Mouse (Mus musculus) embryonic facial prominence, embryonic 14.5 days (tissue): ENCODE measurements around the gene Sf3b3. TPM values are rescaled to one million over a fixed set of nuclear protein-coding genes. Genes with fewer than 3 reads are reported as not detected.

Experiments
- ATAC-seq: fragments of 200-750 bp; cut with Nextera tagmentation; 2 replicates; pipeline ENCODE4 v1.8.0; 2017; ENCODE audit warnings: low read depth, moderate number of reproducible peaks, moderate TSS enrichment
- DNase-seq: peaks from one replicate; pipeline ENCODE4 v3.0.0-alpha.2; 2015; ENCODE audit warnings: low spot score
- H3K27ac ChIP-seq: fragments of 300-500 bp; sonication (generic); replicated peaks from 2 replicates; pipeline ENCODE4 v1.5.1; 2014; ENCODE audit warnings: low read depth, mild to moderate bottlenecking, low read length, moderate library complexity
- H3K27me3 ChIP-seq: fragments of 300-500 bp; sonication (generic); replicated peaks from 2 replicates; pipeline ENCODE4 v1.6.1; 2014; ENCODE audit warnings: low read length; ENCODE audit not compliant: control insufficient read depth, insufficient read depth
- H3K36me3 ChIP-seq: fragments of 300-500 bp; sonication (generic); 2 replicates; pipeline ENCODE4 v1.6.1; 2014; ENCODE audit warnings: low read length, mixed read lengths; ENCODE audit not compliant: control insufficient read depth, insufficient read depth
- H3K4me1 ChIP-seq: fragments of 300-500 bp; sonication (generic); 2 replicates; pipeline ENCODE4 v1.6.1; 2014; ENCODE audit warnings: antibody characterized with exemption, low read length; ENCODE audit not compliant: control insufficient read depth, insufficient read depth
- H3K4me2 ChIP-seq: fragments of 300-500 bp; sonication (generic); 2 replicates; pipeline ENCODE4 v1.6.1; 2014; ENCODE audit warnings: low read depth, mild to moderate bottlenecking, low read length, moderate library complexity, mixed read lengths
- H3K4me3 ChIP-seq: fragments of 300-500 bp; sonication (generic); 2 replicates; pipeline ENCODE4 v1.5.1; 2014; ENCODE audit warnings: low read depth, mild to moderate bottlenecking, low read length
- H3K9ac ChIP-seq: fragments of 300-500 bp; sonication (generic); 2 replicates; pipeline ENCODE4 v1.6.1; 2014; ENCODE audit warnings: low read depth, mild to moderate bottlenecking, low read length, moderate library complexity, mixed read lengths
- H3K9me3 ChIP-seq: fragments of 300-500 bp; sonication (generic); 2 replicates; pipeline ENCODE4 v1.6.1; 2016; ENCODE audit warnings: low read length; ENCODE audit not compliant: control insufficient read depth
- WGBS: fragments of 180-500 bp; shearing (Covaris S2); extraction: QIAGEN DNeasy Blood & Tissue Kit; methylation state at CpG from one replicate; pipeline ENCODE4 v1.1.7; 2014; 5-methylcytosine and 5-hydroxymethylcytosine counted together
- polyA plus RNA-seq: library from polyadenylated mRNA; unstranded; fragments of >200 nt; fragmentation: Nextera tagmentation; extraction: Ambion mirVana; gene quantifications from 2 replicates; pipeline ENCODE4 v1.2.1, GENCODE M21; 2014

Gene Sf3b3
- polyA plus RNA-seq, 1 experiment from 2014 or later = 127 TPM

- Histone ChIP-seq H3K4me3 (no peak overlapping the region), H3K27ac (no peak overlapping the region)
- whole genome bisulfite sequencing = 76% methylated on average over 1 of the region's 1 CpGs
These were observed 40.4 kb downstream of the Sf3b3 start for GRCm38 (mm10) chr8:110806146-110806545.

GRCm38 (mm10) chr8:110805669-110806068 lies 40.9 kb downstream of the Sf3b3 start, which contains the start of gene Il34:
TSS of gene Il34 (minus strand) at chr8:110805924.
- Histone ChIP-seq H3K9ac (no peak within 1 kb of the TSS), H3K36me3 (peaks cover 17% of the 10 kb centered on the region), H3K27ac (no peak within 1 kb of the TSS), H3K4me3 (no peak within 1 kb of the TSS), H3K9me3 (no peaks in the 10 kb centered on the region), H3K4me2 (no peak within 1 kb of the TSS), H3K4me1 (peaks cover 8% of the 10 kb centered on the region; the same call in 1 of the 2 replicates), H3K27me3 (no peaks in the 10 kb centered on the region)
- peak; percentile 21; the same call in 1 of the 2 replicates for ATAC-seq
- WGBS = 24% methylated on average over 11 of the region's 12 CpGs
- DNase-seq = no peak

More at GRCm38 (mm10) chr8:110806146-110806545, 40.4 kb downstream of the Sf3b3 start:
- no peak for DNase-seq
- Histone ChIP-seq H3K36me3 (peaks cover 22% of the 10 kb centered on the region), H3K27me3 (no peaks in the 10 kb centered on the region), H3K4me1 (peaks cover 8% of the 10 kb centered on the region; the same call in 1 of the 2 replicates), H3K4me2 (no peak overlapping the region), H3K9me3 (no peaks in the 10 kb centered on the region), H3K9ac (no peak overlapping the region)
- no peak for ATAC-seq

DNA sequence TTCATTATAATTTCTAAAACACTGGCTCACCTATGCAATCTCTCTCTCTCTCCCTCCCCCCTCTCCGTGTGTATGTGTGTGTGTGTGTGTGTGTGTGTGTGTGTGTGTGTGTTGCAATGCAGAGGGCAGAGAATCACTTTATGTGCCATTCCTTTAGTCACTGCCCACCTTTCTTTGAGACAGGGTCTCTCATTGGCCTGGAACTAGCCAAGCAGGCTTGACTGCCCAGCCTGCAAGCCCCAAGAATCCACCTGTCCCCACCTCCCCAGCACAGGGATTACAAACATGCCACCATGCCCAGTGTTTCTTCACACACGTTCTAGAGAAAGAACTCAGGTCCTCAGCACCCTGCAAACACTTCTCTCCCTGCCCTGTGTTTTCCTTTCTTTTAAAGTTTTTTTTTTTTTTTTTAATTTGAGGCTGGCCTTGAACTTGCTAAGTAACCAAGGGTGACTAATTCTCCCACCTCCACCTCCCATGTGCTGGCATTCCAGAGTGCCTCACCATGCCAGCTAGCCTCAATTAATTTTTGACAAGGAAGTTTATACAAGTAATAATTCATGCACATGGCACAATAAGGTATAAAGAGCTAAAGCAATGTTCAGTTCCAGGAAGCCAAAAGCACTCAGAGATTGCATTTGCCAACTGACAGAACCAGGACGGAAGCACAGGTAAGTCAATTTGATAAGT lies 41.6 kb downstream of the Sf3b3 start:
- ATAC-seq = no peak
- Histone ChIP-seq H3K9me3 (no peaks in the 10 kb centered on the region), H3K4me2 (no peak overlapping the region), H3K36me3 (peaks cover 10% of the 10 kb centered on the region), H3K4me3 (no peak overlapping the region), H3K4me1 (peaks cover 8% of the 10 kb centered on the region; the same call in 1 of the 2 replicates), H3K9ac (no peak overlapping the region), H3K27ac (no peak overlapping the region), H3K27me3 (no peaks in the 10 kb centered on the region)
- no peak for DNase-seq
- WGBS = 66% methylated on average over 3 of the region's 3 CpGs

- no peaks in the 10 kb centered on the region for H3K27me3 ChIP-seq
- no peak overlapping the region for H3K27ac ChIP-seq
- DNase-seq = no peak
These were observed 42.7 kb downstream of the Sf3b3 start for GRCm38 (mm10) chr8:110803856-110804255.

GRCm38 (mm10) chr8:110802988-110803387 lies 43.6 kb downstream of the Sf3b3 start:
- ATAC-seq = no peak
- Histone ChIP-seq H3K4me2 (no peak overlapping the region), H3K9ac (no peak overlapping the region), H3K4me3 (no peak overlapping the region), H3K4me1 (no peaks in the 10 kb centered on the region), H3K27ac (no peak overlapping the region), H3K9me3 (no peaks in the 10 kb centered on the region), H3K36me3 (no peaks in the 10 kb centered on the region), H3K27me3 (no peaks in the 10 kb centered on the region)
- 85% methylated on average over 5 of the region's 5 CpGs for WGBS
- DNase-seq = no peak

More at GRCm38 (mm10) chr8:110803856-110804255, 42.7 kb downstream of the Sf3b3 start:
- 77% methylated on average over 9 of the region's 9 CpGs for WGBS
- Histone ChIP-seq H3K4me2 (no peak overlapping the region), H3K36me3 (no peaks in the 10 kb centered on the region), H3K4me3 (no peak overlapping the region), H3K9me3 (no peaks in the 10 kb centered on the region), H3K4me1 (peaks cover 4% of the 10 kb centered on the region; the same call in 1 of the 2 replicates), H3K9ac (no peak overlapping the region)
- no peak for ATAC-seq

DNA sequence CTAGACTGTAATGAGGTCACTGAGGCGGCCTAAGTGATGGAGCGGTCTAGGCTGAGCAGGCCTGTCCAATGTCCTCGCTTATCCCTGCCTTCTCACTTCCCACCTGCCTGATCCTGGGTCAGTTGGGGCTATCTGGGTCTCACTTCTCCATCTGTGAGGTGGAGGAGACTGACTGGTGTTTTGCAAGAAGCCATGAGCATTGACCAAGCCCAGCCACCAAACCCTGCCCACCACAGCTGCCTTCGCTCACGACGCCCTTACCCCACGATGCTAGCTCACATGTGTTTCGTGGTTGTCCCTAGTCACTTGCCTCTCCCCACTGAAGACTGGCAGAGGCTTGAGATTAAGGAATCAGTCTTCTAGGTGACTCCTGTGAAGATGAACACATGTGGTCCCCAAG lies 49.5 kb downstream of the Sf3b3 start:
- H3K4me3 ChIP-seq = no peak overlapping the region
- H3K27ac ChIP-seq = no peak overlapping the region
- H3K4me2 ChIP-seq = no peak overlapping the region
- peaks cover 6% of the 10 kb centered on the region; the same call in 1 of the 2 replicates for H3K4me1 ChIP-seq
- no peaks in the 10 kb centered on the region for H3K36me3 ChIP-seq
- no peaks in the 10 kb centered on the region for H3K9me3 ChIP-seq
- no peak for DNase-seq
- H3K9ac ChIP-seq = no peak overlapping the region
- 95% methylated on average over 8 of the region's 8 CpGs for WGBS
- H3K27me3 ChIP-seq = no peaks in the 10 kb centered on the region
- ATAC-seq = no peak

DNA sequence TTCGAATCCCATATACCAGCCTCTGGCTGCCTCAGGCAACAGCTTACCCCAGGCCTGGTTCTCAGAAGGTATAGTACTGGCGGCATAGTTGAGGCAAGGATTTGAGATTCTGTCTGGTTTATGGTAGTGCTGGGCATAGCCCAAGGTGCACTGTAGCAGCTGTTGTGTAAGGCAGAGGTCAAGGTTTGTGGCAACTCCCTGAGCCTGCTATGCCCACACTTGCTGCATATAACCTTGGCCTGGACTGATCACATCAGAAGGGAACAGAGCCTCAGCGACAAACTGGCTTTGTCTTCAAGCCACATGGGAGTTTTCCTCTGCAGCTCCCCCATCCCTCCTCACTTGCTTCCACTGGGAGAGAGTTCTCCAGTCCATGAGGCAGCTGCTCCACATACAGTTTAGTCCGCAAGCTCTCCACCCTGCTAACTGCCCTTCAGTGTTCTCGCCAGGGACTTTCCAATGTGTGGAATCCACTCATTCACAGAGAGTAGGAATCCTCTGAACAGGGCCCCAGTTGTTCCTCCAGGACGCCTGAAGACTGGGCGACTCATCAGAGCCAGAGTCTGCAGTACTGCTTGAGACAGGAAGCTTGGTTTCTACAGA lies 52.1 kb downstream of the Sf3b3 start:
- no peak overlapping the region for H3K4me2 ChIP-seq
- no peaks in the 10 kb centered on the region for H3K27me3 ChIP-seq
- H3K4me3 ChIP-seq = no peak overlapping the region
- H3K27ac ChIP-seq = no peak overlapping the region
- WGBS = 82% methylated on average over 7 of the region's 7 CpGs
- no peak overlapping the region for H3K9ac ChIP-seq
- ATAC-seq = no peak
- no peak for DNase-seq
- peaks cover 14% of the 10 kb centered on the region for H3K4me1 ChIP-seq
- H3K36me3 ChIP-seq = no peaks in the 10 kb centered on the region
- H3K9me3 ChIP-seq = no peaks in the 10 kb centered on the region

DNA sequence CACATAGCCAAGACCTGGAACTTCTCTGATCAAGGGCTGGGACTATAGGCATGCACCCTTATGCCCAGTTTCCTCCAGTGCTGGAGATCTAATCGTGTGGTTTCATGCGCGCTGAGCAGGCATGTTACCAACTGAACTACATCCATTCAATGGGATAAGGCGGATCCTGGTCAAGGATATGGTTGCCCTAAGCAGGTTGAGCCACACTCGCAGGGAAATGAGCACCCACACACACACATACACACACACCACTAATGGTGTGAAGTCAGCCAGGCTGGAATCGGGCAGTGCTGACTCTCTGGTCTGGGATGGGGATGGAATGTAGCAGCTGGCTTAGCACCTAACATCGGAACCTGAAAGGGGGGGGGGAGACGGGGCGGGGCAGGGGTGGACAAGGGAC lies 52.7 kb downstream of the Sf3b3 start:
- H3K4me1 ChIP-seq = peaks cover 17% of the 10 kb centered on the region
- DNase-seq = no peak
- 89% methylated on average over 8 of the region's 9 CpGs for WGBS

More for the DNA sequence above, 52.7 kb downstream of the Sf3b3 start:
- no peak overlapping the region for H3K4me3 ChIP-seq
- no peaks in the 10 kb centered on the region for H3K36me3 ChIP-seq
- no peak for ATAC-seq
- H3K27ac ChIP-seq = no peak overlapping the region
- no peaks in the 10 kb centered on the region for H3K9me3 ChIP-seq
- no peak overlapping the region for H3K9ac ChIP-seq
- no peak overlapping the region for H3K4me2 ChIP-seq
- H3K27me3 ChIP-seq = no peaks in the 10 kb centered on the region
